Mouse (Mus musculus) testis, postnatal 14 days (tissue): Measurements from ENCODE around the gene Fam111a.

ENCODE experiments used
- DNase-seq: peaks from one replicate; pipeline ENCODE4 v3.0.0; 2021; ENCODE audit warnings: low spot score

Fam111a gene

GRCm38 (mm10) chr19:12633176-12633575, 87.6 kb downstream of the Fam111a start, which contains the start of gene Glyat:
Gene Glyat (plus strand): TSS chr19:12633308.
- DNase-seq, result no peak

GRCm38 (mm10) chr19:12634259-12634658, 88.7 kb downstream of the Fam111a start:
- no peak for DNase-seq

- no peak for DNase-seq
Observed at GRCm38 (mm10) chr19:12634963-12635362, 89.4 kb downstream of the Fam111a start.

- DNase-seq, result no peak
Observed at GRCm38 (mm10) chr19:12636863-12637262, 91.3 kb downstream of the Fam111a start.

- no peak for DNase-seq
Observed at GRCm38 (mm10) chr19:12638049-12638448, 92.5 kb downstream of the Fam111a start.
